Mouse (Mus musculus) brain, embryonic 14.5 days (tissue): ENCODE data around the gene Fam198b.

Experiments
- CTCF ChIP-seq: fragments of 200-500 bp; IDR thresholded peaks from 2 replicates; pipeline ENCODE4 v1.5.1; 2012; ENCODE audit warnings: inconsistent platforms, mild to moderate bottlenecking, moderate library complexity, borderline replicate concordance; ENCODE audit not compliant: insufficient read depth, insufficient read length; ENCODE audit errors: extremely low read depth
- POLR2A ChIP-seq: fragments of 200-500 bp; IDR thresholded peaks from 2 replicates; pipeline ENCODE4 v1.6.1; 2012; ENCODE audit warnings: mild to moderate bottlenecking, inconsistent platforms, borderline replicate concordance; ENCODE audit not compliant: poor library complexity, insufficient read depth, insufficient read length, severe bottlenecking; ENCODE audit errors: extremely low read depth

DNA sequence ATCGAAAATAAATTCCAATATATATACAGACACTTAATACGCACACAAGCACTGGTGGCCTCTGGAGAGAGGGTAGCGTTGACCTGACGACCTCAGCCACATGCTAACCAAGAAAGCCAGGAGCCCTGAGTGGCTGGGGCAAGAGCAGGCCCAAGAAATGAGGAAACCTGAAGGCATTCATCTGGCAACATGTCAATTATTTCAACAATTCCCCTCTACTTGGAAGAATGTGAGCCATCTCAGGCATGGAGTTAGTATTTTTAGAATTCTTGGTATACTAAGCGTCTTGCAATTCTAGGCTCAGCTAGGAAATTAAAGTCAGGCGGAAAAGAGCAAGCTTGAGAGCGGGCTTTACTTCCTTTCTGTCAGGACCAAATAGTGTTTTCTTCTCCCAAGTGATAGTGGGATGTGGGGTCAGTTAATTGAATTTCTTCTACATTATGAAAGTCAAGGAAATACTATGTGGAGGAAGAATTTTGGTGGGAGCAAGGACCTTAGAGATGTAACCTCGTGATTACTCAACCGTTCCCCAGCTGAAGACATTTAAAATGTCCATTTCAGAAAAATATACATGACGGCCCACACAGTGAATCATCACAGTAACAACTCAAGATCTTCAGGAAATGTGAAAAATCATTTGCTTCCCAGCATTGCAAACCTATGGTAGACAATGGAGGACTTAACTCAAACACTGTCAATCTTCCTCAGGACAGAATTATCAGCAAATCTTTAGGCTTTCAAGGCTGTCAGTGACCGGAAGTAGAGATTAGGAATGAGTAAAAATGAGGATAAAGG is 93.5 kb downstream of the Fam198b start:
- TF ChIP-seq CTCF, result no peak
- TF ChIP-seq POLR2A, result no peak
